Mouse (Mus musculus) megakaryocyte progenitor cell, adult 5-6 weeks (primary cell): Measurements from ENCODE around the gene Hacl1. TPM values are rescaled to one million over a fixed set of nuclear protein-coding genes. Genes with fewer than 3 reads are reported as not detected.

Experiments used
- ATAC-seq: replicated peaks from 2 replicates; pipeline ENCODE4 v1.8.0; 2016; ENCODE audit warnings: mild to moderate bottlenecking, moderate TSS enrichment, inconsistent platforms; ENCODE audit not compliant: poor library complexity
- total RNA-seq, 2 experiments: library from RNA; stranded (forward) in 1 of 2; stranded (reverse) in 1 of 2; fragments of 157-497, 149-512 nt in 1 of 2; fragments of 200-1000 nt in 1 of 2; gene quantifications; 2 replicates each; pipeline versions ENCODE4 v1.2.3 to v1.2.4; 2015 to 2017

Gene Hacl1
- total RNA-seq, 2 experiments from 2014 or later: 18.9 to 34.8 TPM

DNA sequence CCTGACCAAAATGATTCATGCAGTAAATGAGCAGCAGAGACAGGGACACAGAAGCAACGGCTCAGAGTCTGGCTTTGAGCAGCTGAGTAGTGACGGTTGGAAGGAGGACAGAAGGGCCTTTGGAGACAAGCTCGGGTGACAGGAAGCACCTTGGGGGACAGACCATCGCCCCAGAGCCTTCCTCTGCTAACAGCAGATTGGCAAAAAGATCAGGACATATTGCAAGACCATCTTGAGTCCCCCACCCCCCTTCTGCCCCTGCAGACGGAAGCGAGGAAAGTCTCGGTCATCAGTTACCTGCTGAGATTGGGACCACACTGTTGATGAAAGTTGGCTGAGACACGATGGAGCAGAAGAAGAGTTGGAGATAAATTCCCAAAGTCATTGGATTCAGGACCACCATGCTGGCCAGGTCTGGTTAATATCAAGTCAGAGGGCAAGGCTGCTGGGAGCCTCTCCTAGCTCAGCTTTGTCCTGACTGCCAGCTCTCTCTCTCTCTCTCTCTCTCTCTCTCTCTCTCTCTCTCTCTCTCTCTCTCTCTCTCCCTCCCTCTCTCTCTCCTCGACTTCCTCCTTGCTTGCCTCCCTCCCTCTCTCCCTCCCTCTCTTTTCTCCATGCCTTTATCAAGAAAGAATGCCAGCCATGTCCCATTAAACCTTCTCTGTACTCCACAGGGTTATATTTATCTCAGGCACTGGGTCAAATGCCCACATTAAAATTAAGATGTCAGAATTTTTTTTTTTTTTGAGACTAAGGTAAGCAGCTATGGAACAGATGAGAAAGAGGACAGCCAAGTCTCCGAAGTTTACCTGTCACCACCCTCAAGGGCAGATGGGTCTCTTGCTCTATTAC lies 64.0 kb downstream of the Hacl1 start:
- peak; percentile 66 for ATAC-seq

DNA sequence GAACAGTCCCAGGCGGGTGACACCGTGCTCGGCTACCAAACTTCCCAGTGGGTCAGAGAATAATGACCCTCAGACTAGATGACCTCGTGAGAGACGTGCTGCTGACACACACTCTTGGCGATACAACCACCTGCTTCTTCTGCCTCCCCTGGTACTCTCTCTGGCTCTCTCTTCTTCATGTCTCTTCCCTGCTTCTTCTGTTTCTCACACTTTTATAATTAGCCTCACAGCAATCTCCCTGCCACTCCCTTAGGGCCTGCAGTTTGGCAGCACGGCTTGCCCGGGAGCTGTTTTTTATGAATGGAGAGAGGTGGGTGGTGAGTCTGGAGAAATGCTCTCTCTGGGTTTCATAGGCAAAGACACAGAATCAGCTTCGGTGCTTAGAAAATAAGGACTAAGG lies 65.2 kb downstream of the Hacl1 start:
- no peak for ATAC-seq

DNA sequence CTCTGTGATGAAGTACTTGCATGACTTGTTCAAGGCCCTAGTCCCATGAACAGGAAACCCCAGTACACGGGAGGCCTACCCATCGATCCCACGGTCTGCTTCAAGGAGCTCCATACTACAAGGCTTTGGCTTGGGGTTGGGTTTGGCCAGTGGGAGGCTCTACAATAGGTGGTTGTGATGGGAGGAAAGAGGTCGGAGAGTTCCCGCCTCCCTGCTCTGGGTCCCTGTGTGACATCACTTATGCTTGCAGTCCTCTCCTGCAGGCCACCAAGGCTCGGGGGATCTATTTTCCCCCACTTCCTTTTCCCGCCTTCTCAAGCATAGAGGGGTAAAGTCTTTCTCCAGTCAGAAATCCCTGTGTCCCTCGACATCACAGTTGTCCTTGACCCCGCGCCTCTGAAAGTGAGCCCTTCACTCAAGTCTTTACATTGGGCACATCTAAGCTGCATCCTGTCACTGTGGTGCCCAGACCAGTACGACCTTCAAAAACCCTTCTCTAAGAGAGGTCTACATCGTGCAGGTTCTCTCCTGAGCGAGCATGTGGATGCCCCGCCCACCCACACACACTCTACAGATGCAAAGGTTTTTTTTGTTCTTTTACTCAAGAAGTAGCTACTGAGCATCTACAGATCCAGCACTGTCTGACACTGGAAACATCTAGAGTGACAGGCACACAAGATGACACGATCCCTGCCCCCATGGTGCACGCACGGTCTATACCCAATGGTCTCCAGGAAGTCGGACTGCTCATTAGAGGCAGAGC lies 66.0 kb downstream of the Hacl1 start:
- ATAC-seq: no peak

DNA sequence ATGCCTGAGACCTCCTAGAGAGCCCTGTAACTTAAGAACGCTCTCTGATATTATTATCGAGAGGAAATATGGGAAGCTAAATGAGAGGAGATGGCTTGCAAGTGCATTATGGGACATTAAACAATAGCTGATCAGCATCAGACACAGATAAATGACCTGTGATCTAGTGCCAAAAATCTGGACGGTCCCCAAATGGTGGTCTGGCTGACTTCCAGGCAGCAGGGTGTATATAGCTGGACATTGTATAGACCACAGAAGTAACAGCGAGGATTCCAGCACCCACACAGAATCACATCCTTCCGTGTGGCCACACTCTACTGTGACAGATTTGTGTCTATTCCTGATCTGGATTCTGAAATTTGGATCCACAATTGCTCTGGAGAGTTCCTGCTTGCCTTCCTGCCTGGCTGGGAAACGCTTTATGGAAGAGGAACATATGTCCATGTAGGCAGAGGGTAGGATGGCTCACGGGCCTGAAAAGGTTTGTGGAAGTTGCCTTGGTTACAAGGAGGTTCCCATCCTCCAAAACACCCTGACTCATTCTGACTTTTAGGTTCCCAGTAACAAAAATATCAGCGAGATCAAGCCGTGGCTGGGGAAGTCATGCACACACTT lies 68.4 kb downstream of the Hacl1 start:
- ATAC-seq: no peak

DNA sequence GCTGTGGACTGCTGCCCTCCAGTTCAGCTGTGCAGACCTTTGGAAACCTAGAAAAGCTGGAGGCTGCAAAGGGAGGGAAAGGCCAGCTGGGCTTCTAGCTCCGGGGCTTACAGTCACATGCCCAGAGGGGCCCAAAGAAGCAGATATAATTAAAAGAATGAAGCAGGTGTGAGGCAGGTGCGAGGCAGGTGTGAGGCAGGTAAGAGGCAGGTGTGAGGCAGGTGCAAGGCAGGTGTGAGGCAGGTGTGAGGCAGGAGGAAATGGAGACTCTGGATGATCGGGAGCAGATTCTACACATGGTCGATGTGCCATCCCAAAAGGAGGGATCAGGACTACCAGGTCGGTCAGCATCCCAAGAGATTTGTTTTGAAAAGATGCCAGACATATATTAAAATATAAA lies 69.7 kb downstream of the Hacl1 start:
- no peak for ATAC-seq

DNA sequence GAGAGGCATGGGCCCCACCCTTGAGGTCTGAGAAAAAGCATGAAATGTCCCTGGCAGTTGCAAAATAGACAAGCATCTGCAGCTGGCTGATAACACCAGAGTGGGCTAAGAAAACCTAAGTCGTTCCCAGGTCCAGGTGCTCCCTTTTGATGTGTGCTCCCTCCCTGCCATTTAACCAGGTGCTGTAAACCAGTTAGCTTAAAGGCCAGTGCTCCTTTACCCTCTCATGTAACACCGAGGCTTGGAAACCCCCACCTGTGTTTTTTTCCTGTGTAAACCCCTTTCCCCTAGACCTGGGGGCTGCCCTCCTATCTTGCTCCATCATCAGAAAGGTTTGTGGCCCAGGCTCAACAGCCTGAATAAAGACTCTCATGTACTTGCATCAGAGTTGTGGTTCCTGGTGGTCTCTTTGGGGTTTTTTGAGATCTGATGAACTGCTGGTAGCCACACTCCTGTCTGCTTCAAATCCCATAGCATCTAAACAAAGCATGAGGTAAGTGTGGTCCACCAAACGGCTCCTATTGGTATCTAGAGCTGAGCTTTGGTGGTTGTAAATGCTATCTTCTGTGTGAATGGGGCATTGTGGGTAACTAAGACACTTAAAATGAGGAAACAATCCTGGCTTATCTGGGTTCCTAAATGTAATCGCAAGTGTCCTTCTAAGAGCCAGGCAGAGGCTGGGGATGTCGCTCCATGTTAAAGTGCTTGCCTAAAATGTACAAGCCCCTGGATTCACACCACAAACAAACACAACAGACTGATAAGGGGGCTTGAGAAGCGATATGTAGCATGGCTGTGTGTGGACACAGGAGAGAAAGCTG lies 70.7 kb downstream of the Hacl1 start:
- peak; percentile 37 for ATAC-seq

DNA sequence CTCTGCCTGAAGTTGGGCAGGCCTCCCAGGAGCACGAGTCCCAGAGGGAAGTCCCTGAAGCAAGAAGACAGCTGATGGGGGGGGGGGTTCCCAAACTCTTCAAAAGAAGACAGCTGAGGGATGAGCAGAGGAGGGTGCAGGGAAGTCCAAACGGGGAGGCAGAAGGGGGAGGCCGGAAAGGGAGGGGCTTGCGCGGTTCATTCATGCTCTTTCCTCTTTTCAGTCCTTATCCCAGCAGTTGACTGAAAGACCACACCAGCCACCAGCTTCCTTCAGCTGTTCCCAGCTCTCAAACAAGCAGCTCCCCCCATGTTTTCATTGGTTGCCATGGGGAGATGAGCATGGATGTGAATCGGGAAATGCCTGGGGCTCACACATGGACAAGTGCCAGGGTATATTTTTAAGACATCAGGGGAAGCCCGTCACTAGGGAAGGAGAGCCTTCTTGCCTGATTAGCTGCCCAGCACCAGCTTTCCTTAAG lies 71.9 kb downstream of the Hacl1 start:
- peak; percentile 75 for ATAC-seq

DNA sequence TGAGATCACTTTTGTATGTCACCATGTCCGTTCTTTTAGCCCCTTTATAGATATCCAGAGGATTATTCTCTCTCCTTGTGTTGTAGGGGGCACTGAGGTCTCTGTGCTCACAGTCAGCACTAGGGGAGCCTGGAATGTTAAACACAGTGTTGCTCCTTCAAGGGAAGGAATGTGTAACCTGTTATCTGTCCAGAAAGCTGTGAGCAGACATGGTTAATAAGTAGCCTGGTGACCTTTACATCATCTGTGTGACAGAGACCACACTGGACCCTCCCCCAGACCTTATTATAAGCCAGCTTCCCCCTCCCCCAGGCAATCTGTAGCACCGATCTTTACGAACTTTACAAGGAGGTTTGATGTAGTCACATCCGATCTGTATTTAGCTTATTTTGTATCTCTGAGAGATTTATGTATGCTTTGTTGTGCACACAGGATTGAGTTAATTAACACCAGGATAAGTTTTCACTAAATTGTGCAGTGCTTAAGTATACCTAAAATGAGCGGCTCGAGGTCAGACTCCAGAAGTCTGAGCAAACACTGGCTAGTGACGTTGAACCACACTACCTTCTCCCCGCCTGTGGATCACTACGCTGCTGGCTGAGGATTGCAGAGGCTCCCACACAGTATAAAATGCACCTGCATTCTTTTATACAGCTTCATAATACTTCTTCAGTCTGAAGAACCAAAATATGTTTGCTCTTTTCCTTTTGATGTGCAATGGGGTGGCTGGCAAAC lies 75.4 kb downstream of the Hacl1 start:
- no peak for ATAC-seq

DNA sequence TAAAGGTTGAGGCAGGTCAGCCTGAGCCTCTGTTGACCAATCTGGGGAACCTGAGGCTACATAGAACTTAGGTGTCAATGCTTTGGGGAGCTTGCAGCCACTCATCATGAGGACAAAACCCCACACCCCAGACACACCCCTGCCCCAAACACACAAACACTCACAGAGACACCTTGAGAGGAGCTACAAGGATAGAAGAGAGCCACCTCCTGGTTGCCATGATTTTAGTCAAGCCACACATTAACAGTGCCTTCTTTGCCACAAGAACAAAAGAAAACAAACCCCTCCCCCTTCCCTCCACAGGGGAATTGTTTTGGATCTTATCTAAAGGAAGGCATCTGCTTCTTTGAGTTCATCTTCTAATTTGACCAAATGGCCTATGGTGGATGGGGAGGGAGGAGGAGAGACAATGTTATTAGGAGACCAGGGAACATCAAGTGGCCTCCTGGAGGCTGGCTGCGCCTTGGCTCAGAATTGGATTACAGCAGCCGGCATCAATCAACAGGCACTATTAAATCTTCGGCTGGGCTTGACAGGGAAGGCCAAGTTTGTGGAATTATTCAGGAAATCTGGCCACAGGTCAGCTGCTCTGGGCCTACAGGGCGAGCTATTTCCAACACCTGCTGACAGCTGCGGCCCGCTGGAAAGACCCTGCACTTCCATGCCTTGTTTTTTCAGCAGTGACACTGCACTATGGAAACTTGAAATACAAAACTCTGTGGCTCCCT lies 76.5 kb downstream of the Hacl1 start:
- ATAC-seq: no peak

DNA sequence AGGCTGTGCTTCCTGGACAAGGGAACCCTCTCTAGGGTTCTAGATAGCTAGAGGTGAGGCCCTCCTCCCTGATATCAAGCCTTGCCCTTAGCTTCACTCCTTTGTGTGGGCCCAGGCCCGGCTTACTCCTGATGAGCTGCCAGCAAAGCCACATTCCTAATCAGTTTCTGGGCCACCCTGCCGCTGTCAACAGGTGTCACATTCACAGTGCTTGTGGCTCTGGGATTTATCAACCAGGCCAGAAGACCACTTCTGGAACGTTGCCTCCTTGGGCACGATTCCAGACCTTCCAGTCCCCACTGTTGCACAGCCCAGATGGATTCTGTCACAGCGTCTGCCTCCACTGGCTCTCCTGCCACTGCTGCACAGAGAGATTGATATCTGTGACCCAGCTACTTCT lies 80.2 kb downstream of the Hacl1 start:
- peak; percentile 93 for ATAC-seq

DNA sequence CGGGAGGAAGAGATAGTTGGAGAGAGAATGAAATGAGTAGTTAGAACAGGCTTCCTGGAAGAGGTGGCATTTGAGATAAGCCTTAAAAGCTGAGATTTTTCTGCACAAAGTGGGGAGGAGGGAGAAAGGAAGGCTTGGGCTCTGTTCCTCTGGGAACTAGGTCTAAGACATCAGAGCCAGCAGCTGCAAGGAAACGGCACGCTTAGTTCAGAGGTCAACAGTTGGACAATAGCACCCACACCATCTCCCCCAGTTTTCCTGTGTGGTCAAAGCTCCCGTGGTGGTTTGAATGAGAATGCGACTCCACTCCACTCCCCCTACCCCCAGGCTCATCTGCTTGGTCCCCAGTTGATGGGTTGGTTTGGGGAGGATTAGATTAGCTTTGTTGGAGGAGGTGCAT lies 81.9 kb downstream of the Hacl1 start:
- ATAC-seq: no peak

DNA sequence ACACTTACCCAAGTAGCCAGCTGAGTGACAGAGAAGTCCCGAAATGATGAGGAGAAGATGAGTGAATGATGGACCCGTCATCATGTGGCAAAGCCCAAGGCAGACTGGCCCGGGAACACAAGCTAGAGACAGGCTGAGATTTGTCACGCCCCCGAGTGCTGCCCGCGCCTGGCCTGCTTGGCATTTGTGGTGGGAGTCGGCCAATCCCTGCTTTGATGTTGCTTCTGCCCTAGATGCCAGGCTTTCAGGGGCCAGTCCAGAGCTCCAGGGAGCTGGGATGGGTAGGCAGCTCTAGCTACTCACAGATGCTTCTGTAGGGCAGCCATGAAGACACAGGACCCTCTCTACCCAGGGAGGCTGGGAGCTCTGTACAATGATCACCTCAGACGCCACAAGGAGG lies 83.3 kb downstream of the Hacl1 start:
- ATAC-seq: no peak

DNA sequence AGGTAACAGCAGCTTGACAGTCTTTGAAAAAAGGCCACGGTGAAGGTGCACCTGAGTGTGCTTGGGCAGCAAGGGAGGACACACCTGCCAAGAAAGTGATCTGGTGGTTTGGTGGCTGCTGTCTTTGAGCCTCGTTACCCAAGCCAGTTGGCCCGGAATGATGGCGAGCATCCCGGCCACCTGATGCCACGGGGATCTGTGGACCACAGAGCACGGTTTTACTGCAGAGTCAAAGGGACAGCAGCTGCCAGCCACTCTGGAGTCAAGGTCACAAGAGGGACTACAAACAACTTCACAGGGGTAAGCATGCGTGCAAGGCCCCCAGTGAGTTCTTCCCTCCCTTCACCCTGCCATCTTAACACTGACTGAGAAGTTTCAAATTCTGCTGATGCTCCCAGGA lies 83.8 kb downstream of the Hacl1 start:
- no peak for ATAC-seq

DNA sequence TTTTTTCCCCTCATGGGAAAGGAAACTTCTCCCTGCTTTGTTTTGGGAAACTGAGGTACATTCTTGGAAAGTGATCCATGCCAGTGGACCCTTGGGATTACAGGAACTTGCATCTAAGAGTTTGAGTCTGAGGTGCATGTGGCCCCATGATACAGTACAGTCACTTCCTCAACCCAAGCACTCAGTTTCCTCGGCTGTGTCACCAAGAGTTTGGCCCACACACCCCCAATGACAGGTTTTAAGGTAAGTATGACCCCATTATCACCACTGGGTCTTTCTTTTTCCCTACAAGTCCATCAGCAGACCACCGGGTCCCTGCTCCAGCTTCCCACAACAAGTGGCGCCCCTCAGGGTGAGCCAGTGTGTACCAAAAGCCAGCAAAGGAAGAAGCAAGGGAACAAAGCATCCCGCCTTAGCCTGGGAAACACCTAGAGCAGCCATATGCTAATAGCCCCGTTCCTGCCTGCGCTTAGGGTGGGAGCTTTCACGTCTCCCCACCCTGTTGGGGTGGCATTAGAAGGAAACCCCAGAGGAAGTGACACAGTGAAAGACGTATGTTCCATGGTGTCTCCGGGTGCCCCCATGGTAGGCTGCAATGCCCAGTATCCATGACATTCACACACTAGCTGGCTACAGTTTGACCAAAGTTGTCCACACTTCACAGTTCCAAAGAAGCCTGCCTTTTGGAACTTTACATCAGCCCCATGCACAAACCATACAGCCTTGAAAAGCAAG lies 84.4 kb downstream of the Hacl1 start:
- no peak for ATAC-seq

DNA sequence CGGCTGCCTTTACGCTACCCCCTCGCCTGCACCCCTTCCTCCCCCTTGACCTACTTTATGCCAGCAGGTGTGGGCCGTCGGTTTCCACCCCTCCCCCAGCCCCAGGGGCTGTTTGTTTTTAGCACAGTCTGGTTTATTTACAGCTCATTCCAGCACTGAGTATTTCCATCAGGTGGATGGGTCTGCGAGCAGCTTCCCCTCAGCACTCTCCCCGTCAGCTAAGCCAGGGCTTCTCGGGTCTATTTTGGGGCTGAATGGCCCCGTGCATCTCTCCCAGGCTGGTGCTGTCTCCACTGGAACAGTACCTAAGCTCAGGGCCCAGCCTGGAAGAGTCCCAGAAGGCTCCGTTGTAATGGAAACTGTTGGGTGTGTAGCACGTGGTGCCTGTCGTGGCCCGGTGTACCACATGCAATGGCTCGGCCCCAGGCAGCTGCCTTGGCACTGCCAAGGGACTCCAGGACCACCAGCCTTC lies 85.1 kb downstream of the Hacl1 start:
- no peak for ATAC-seq

DNA sequence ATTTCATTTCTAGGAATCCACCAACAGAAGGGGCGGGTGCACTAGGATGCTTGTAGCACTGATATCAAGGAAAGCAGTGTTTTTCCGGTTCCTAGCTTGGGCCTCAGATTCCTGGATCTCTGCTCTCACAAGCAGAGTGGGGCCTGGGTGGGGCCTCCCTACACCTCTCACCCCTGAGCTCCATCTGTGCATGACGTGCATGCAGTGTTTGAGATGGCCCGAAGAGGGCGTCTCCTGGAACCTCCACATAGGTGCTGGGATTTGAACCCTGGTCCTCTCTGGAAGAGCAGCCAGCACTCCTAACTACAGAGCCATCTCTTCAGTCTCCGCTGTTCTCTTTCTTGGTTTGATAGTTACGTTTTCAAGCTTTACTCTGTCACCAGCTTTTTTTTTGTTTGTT lies 86.1 kb downstream of the Hacl1 start:
- no peak for ATAC-seq
